Mouse (Mus musculus): ENCODE results near the gene Rpap3.

GRCm38 (mm10) chr15:97743210-97743609 lies 37.6 kb upstream of the Rpap3 start:
- TF ChIP-seq POLR2A (IDR thresholded peaks at IDR 0.05; ENCODE audit: low read depth, low read length) (no peak), CTCF (IDR thresholded peaks at IDR 0.05; ENCODE audit: borderline replicate concordance, insufficient read depth, low read length) (no peak)
